Mouse (Mus musculus) forebrain, embryonic 16.5 days (tissue): ENCODE measurements around the gene Fibin. TPM values are rescaled to one million over a fixed set of nuclear protein-coding genes. Genes with fewer than 3 reads are reported as not detected.

Experiments
- ATAC-seq: fragments of 200-750 bp; cut with Nextera tagmentation; 2 replicates; pipeline ENCODE4 v1.8.0; 2017; ENCODE audit warnings: mild to moderate bottlenecking, moderate library complexity
- H3K27ac ChIP-seq: fragments of 300-500 bp; sonication (generic); 2 replicates; pipeline ENCODE4 v1.5.1; 2014; ENCODE audit warnings: low read length, control low read depth
- H3K27me3 ChIP-seq: fragments of 300-500 bp; sonication (generic); replicated peaks from 2 replicates; pipeline ENCODE4 v1.6.1; 2014; ENCODE audit warnings: low read length; ENCODE audit not compliant: control insufficient read depth, insufficient read depth
- H3K36me3 ChIP-seq: fragments of 300-500 bp; sonication (generic); 2 replicates; pipeline ENCODE4 v1.6.1; 2014; ENCODE audit not compliant: control insufficient read depth, insufficient read depth
- H3K4me1 ChIP-seq: fragments of 300-500 bp; sonication (generic); replicated peaks from 2 replicates; pipeline ENCODE4 v1.6.1; 2014; ENCODE audit warnings: low read length; ENCODE audit not compliant: control insufficient read depth, insufficient read depth
- H3K4me2 ChIP-seq: fragments of 300-500 bp; sonication (generic); 2 replicates; pipeline ENCODE4 v1.6.1; 2014; ENCODE audit warnings: mild to moderate bottlenecking, low read length, control low read depth
- H3K4me3 ChIP-seq: fragments of 300-500 bp; sonication (generic); replicated peaks from 2 replicates; pipeline ENCODE4 v1.5.1; 2014; ENCODE audit warnings: mild to moderate bottlenecking, low read length, control low read depth
- H3K9ac ChIP-seq: fragments of 300-500 bp; sonication (generic); replicated peaks from 2 replicates; pipeline ENCODE4 v1.6.1; 2014; ENCODE audit warnings: low read depth, low read length, control low read depth
- H3K9me3 ChIP-seq: fragments of 300-500 bp; sonication (generic); 2 replicates; pipeline ENCODE4 v1.6.1; 2016; ENCODE audit warnings: low read length; ENCODE audit not compliant: control insufficient read depth
- WGBS: fragments of 180-500 bp; shearing (Covaris S2); extraction: QIAGEN DNeasy Blood & Tissue Kit; methylation state at CpG from one replicate; pipeline ENCODE4 v1.1.7; 2014; 5-methylcytosine and 5-hydroxymethylcytosine counted together
- polyA plus RNA-seq: library from polyadenylated mRNA; unstranded; fragments of >200 nt; fragmentation: Nextera tagmentation; extraction: Ambion mirVana; gene quantifications from 2 replicates; pipeline ENCODE4 v1.2.1, GENCODE M21; 2015

Fibin gene
- 2.3 and 3.7 TPM in 2 replicates for polyA plus RNA-seq

- Histone ChIP-seq H3K27ac (no peak within 1 kb of the TSS), H3K4me1 (peaks cover 4% of the 10 kb centered on the region), H3K4me2 (peak within 1 kb of the TSS; percentile 75), H3K4me3 (peak within 1 kb of the TSS; percentile 48), H3K27me3 (0 out of 2 replicates have a peak, but pooled peaks cover 3% of the 10 kb centered on the region), H3K36me3 (no peaks in the 10 kb centered on the region), H3K9me3 (no peaks in the 10 kb centered on the region), H3K9ac (peak within 1 kb of the TSS; percentile 56)
- 2% methylated on average over 33 of the region's 33 CpGs for WGBS
- peak; percentile 91 for ATAC-seq
Measured at GRCm38 (mm10) chr2:110362432-110363283, at the start of gene Fibin. TSS of gene Fibin (minus strand) at chr2:110363183.

GRCm38 (mm10) chr2:110411428-110411827 is 48.4 kb upstream of the Fibin start:
- no peaks in the 10 kb centered on the region for H3K4me1 ChIP-seq
- 77% methylated on average over 3 of the region's 3 CpGs for WGBS

GRCm38 (mm10) chr2:110408757-110409156 is 45.8 kb upstream of the Fibin start:
- H3K36me3 ChIP-seq: no peaks in the 10 kb centered on the region
- no peak overlapping the region for H3K4me3 ChIP-seq
- no peak overlapping the region for H3K27ac ChIP-seq
- no peaks in the 10 kb centered on the region for H3K27me3 ChIP-seq
- H3K4me1 ChIP-seq: no peaks in the 10 kb centered on the region
- H3K9ac ChIP-seq: no peak overlapping the region
- no peak overlapping the region for H3K4me2 ChIP-seq
- H3K9me3 ChIP-seq: no peaks in the 10 kb centered on the region
- ATAC-seq: no peak

More at GRCm38 (mm10) chr2:110411428-110411827, 48.4 kb upstream of the Fibin start:
- Histone ChIP-seq H3K27ac (no peak overlapping the region), H3K36me3 (no peaks in the 10 kb centered on the region), H3K9me3 (no peaks in the 10 kb centered on the region), H3K27me3 (no peaks in the 10 kb centered on the region), H3K9ac (no peak overlapping the region), H3K4me2 (no peak overlapping the region), H3K4me3 (no peak overlapping the region)
- no peak for ATAC-seq

DNA sequence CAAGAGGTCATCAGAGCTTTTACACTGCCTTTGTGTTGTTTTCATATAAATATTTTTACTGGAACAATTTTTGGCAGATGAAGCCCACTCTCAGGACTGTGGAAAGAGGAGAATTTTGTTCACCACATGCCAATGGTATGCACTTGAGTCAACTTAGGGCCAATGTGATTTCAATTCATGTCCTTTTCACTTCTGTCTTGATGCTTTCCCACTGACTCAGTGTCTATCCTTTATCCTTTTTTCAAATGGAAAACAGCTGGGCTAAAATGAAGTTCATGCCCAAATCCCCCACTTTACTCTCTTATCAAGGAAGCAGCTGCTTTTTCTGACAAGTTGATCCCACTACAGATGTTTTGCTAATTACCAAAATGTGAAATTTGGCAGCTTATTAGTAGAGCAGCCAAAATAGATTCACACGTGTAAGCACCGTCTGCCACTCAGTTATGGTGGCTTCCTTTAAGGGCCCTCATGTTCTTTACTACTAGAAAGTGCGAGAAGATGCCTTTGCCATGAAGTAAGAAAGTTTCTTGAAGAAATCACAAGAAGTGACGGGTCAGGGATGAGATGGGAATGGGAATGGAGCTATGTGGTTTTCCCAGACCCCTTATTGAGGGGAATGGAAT is 29.8 kb upstream of the Fibin start:
- no peaks in the 10 kb centered on the region for H3K36me3 ChIP-seq
- no peaks in the 10 kb centered on the region; the same call in 1 of the 2 replicates for H3K4me1 ChIP-seq
- no peak overlapping the region for H3K4me3 ChIP-seq
- no peaks in the 10 kb centered on the region for H3K9me3 ChIP-seq
- no peak overlapping the region for H3K27ac ChIP-seq
- 66% methylated on average over 4 of the region's 4 CpGs for WGBS
- no peak for ATAC-seq
- no peaks in the 10 kb centered on the region for H3K27me3 ChIP-seq
- no peak overlapping the region for H3K4me2 ChIP-seq
- no peak overlapping the region for H3K9ac ChIP-seq

- Histone ChIP-seq H3K4me2 (no peak overlapping the region), H3K4me3 (no peak overlapping the region), H3K9me3 (no peaks in the 10 kb centered on the region), H3K27ac (no peak overlapping the region), H3K27me3 (no peaks in the 10 kb centered on the region), H3K36me3 (no peaks in the 10 kb centered on the region), H3K4me1 (no peaks in the 10 kb centered on the region; the same call in 1 of the 2 replicates), H3K9ac (no peak overlapping the region)
- ATAC-seq: peak; percentile 68
- WGBS: 45% methylated on average over 5 of the region's 5 CpGs
Measured at GRCm38 (mm10) chr2:110390736-110391409, 27.9 kb upstream of the Fibin start.

- Histone ChIP-seq H3K36me3 (no peaks in the 10 kb centered on the region), H3K9ac (no peak overlapping the region), H3K27ac (no peak overlapping the region), H3K4me3 (no peak overlapping the region), H3K4me2 (no peak overlapping the region), H3K9me3 (no peaks in the 10 kb centered on the region), H3K27me3 (no peaks in the 10 kb centered on the region), H3K4me1 (no peaks in the 10 kb centered on the region)
- WGBS: 86% methylated on average over 2 of the region's 2 CpGs
- no peak for ATAC-seq
Measured at GRCm38 (mm10) chr2:110379811-110380210, 16.8 kb upstream of the Fibin start.

DNA sequence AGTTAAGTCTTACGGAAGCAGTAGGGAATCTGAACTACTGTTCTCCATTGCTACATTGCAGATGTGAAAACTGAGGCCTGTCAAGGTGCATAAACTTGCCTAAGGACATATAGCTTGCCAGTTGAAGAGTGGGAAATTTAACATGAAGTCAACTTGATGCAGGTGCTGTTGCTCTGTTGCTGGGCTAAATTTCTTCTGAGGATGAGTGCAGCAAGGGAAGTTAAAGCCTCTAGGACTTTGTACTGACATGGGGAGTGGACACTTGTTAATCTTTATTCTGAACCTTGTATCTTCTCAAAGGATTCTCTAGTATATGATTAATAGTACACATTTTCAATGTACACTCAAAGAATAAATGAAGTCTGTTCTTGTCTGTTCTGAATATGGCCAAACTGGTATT is 13.7 kb upstream of the Fibin start:
- Histone ChIP-seq H3K4me2 (no peak overlapping the region), H3K27me3 (no peaks in the 10 kb centered on the region), H3K9ac (no peak overlapping the region), H3K36me3 (no peaks in the 10 kb centered on the region), H3K4me1 (no peaks in the 10 kb centered on the region), H3K9me3 (no peaks in the 10 kb centered on the region), H3K27ac (no peak overlapping the region), H3K4me3 (no peak overlapping the region)
- WGBS: 90% methylated on average over 1 of the region's 1 CpGs
- no peak for ATAC-seq

DNA sequence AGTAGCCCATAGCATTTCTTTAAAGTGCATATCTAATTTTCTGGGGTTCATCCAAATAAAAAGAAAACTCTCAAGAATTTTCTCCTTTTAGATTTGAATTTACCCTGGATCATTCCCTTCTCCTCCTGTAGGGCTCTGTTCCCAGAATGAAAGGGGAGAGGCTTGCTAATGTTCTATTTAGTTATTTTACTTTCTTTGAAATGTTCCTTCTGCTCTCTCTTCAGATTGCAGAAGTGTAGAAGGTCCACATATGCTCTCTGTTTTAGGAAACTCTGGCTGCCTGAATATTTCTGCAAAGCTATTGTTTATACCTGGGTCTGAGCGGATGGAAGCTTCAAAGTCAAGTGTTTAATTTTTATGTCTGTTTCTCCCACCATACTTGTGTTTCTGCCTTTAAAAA is 12.5 kb upstream of the Fibin start:
- H3K4me3 ChIP-seq: no peak overlapping the region
- ATAC-seq: no peak
- no peak overlapping the region for H3K9ac ChIP-seq
- H3K27me3 ChIP-seq: no peaks in the 10 kb centered on the region
- WGBS: 87% methylated on average over 1 of the region's 1 CpGs
- no peak overlapping the region for H3K4me2 ChIP-seq
- no peak overlapping the region for H3K27ac ChIP-seq
- H3K4me1 ChIP-seq: no peaks in the 10 kb centered on the region
- no peaks in the 10 kb centered on the region for H3K36me3 ChIP-seq
- H3K9me3 ChIP-seq: no peaks in the 10 kb centered on the region

GRCm38 (mm10) chr2:110373186-110373585 is 10.2 kb upstream of the Fibin start:
- 22% methylated on average over 2 of the region's 2 CpGs for WGBS
- Histone ChIP-seq H3K4me1 (no peaks in the 10 kb centered on the region), H3K27me3 (no peaks in the 10 kb centered on the region), H3K9me3 (no peaks in the 10 kb centered on the region), H3K4me3 (no peak overlapping the region), H3K4me2 (no peak overlapping the region), H3K36me3 (no peaks in the 10 kb centered on the region), H3K27ac (no peak overlapping the region), H3K9ac (no peak overlapping the region)
- ATAC-seq: no peak
